Mouse (Mus musculus) layer of hippocampus, postnatal 25 days (tissue): ENCODE results near the gene Sord. TPM values are rescaled to one million over a fixed set of nuclear protein-coding genes. Genes with fewer than 3 reads are reported as not detected.
A peak's percentile ranks its signal among the peaks of the same experiment; 100 is the strongest.

ENCODE experiments used
- DNase-seq, 2 experiments: peaks; one replicate each; pipeline ENCODE4 v3.0.0; 2022; ENCODE audit warnings: mixed read lengths in 2 of 2, low spot score in 1 of 2; ENCODE audit errors: extremely low spot score in 1 of 2
- total RNA-seq, 2 experiments: library from RNA; stranded (reverse); gene quantifications; 2 replicates each; pipeline ENCODE4 v1.2.3; 2021

Gene Sord
- total RNA-seq, 2 experiments from 2014 or later = 15.9 to 18.5 TPM

DNA sequence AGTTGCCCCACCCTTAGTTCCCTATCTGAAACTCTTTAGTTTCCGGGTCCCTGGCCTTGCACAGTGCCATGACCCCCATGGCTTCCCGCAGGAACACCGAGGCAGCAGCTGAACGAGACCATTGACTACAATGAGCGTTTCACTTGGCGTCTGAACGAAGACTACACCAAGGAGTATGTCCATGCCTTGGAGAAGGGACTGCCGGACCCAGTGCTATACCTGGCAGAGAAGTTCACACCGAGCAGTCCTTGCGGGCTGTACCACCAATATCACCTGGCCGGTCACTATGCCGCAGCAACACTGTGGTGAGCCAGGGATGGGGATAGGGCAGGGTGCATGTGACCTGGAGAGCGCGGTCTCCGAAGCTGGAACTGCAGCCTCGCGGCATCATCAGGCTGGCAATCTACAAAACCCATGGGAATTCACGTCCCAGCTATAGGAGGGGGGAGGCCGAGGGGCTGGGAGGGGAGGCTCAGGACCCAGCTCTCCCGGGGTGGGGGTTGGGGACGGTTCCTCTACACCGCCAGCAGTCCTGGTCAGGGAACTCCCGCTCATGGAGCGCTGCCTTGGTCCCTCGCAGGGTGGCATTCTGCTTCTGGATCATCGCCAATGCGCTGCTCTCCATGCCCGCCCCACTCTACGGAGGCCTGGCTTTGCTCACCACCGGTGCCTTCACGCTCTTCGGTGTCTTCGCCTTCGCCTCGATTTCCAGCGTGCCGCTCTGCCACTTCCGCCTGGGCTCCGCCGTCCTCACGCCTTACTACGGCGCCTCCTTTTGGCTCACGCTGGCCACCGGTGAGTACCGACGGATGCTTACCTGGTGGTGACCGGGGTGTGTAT lies 66.8 kb downstream of the Sord start:
- DNase-seq = no peak

DNA sequence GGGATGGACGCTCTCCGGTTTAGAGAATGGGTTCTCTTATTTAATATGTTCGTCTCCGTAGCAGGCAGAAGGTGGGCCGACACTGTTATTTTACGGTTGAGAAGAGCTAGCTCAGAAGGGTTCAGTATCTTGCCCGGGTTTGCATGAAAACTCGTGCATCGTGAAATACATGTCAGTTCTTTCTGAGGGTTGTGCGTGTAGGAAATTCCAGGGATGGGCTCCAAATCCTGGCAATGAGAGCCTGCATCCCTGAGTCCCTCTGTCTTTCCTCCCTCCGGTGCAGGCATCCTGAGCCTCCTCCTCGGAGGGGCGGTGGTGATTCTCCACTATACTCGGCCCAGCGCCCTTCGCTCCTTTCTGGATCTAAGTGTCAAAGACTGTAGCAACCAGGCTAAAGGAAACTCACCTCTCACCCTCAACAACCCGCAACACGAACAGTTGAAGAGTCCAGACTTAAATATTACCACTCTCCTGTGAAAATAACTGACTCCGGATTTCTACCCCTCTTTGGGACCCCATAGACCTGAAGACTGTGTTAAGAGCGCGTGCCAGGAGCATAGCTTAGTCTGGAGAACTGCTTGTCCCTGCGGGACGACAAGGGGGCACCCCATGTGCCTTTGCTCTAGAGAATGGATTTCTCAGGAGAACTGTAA lies 67.5 kb downstream of the Sord start:
- DNase-seq = no peak

- peak; percentile 28 to 62 for DNase-seq
Observed at GRCm38 (mm10) chr2:122302574-122303241, 68.2 kb downstream of the Sord start.

GRCm38 (mm10) chr2:122304544-122304943 lies 70.0 kb downstream of the Sord start:
- no peak for DNase-seq

- DNase-seq = no peak
Observed at GRCm38 (mm10) chr2:122305097-122305892, 70.7 kb downstream of the Sord start.

DNA sequence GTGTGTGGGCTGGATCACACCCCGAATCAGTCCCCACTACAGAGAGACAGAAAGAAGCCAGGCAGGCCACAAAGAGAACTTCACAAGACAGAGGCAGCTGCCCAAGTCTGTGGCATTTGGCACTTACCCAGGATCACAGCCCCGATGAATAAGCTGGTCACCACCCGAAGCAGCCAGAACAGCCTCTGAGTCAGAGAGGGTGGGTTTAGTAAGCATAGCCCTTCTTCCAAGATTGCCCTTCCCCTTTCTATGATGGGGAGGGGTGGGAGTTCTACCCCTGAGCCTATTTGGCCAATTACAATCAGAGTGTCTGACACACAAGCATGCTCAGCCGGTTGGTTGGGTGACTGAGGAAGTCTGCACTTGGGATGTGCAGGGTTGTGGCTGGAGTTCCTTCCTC lies 71.6 kb downstream of the Sord start:
- DNase-seq = no peak

GRCm38 (mm10) chr2:122309647-122310046 lies 75.1 kb downstream of the Sord start:
- DNase-seq = no peak

DNA sequence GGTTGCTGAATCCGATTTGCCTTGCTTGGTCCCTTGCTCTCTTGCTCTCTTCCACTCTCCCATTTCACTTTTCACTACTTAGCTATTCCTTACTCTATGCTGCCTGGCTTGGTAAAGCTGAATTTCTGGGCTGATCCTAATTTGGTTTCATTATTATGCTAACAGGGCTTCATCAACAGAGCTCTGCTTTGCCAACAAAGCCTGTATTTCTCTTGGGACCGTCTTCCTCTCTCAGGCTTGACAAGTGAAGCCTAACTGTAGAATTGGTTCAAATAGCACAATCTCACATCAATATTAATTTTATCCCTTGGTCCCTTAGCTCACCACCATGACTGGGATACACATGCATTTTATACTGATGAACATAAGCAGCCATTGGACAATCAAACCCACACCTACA lies 77.0 kb downstream of the Sord start:
- no peak for DNase-seq

GRCm38 (mm10) chr2:122312722-122313417 lies 78.3 kb downstream of the Sord start:
- DNase-seq = peak; percentile 42 to 82

DNA sequence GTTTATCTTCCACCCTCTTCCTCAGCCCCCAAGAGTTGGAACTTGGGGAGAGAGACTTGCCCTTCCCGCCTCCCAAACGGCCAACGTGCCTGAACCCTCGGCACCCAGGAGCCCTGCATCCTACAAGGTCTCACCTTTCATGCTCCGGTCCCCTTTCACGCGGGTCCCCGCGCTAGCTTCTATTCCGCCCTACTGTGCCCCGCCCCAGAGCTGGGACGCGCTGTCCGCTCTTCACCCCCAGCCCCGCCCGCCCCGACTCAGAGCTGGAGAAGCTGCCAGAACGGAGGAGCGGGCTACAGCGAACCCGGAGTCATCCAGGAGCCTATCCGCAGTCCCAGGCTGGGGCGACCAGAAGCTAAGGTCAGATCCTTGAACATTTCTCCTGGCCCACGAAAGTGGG lies 79.0 kb downstream of the Sord start, which contains the start of gene Duoxa1:
Gene Duoxa1, minus strand, starts transcription at position 195 of the 400 bp plus-strand sequence.
- DNase-seq = no peak

Other genes with a start within 250 kb of the Sord start
- gene Eif3j1, start 206.2 kb upstream of the Sord start, total RNA-seq = 10 to 100 TPM; 19.1 to 19.8 TPM
- 10 to 100 TPM; 15.4 to 17.1 TPM for gene Spg11, start 116.4 kb upstream of the Sord start, total RNA-seq
- 100 to 1,000 TPM in 1 of 2 experiments, 10 to 100 TPM in 1; 99.1 to 104 TPM for gene B2m, start 87.1 kb upstream of the Sord start, total RNA-seq
- not detected for gene Trim69, start 74.0 kb upstream of the Sord start, total RNA-seq
- gene Patl2, start 48.6 kb upstream of the Sord start, total RNA-seq = not detected
- not detected for gene Terb2, start 48.5 kb upstream of the Sord start, total RNA-seq
- gene Duox2, start 63.7 kb downstream of the Sord start, total RNA-seq = under 1 TPM in 1 of 2 experiments, not detected in 1; 0.07 TPM
- not detected for gene Duoxa2, start 64.2 kb downstream of the Sord start, total RNA-seq
- not detected for gene Duoxa1, start 79.0 kb downstream of the Sord start, total RNA-seq
- not detected for gene Duox1, start 80.9 kb downstream of the Sord start, total RNA-seq
- 10 to 100 TPM; 60.7 to 62.2 TPM for gene Shf, start 134.4 kb downstream of the Sord start, total RNA-seq
- gene Slc28a2, start 191.7 kb downstream of the Sord start, total RNA-seq = under 1 TPM in 1 of 2 experiments, not detected in 1; 0.12 TPM